Mouse (Mus musculus) liver, embryonic 16.5 days (tissue): Measurements from ENCODE around the gene Slc8a2. TPM values are rescaled to one million over a fixed set of nuclear protein-coding genes. Genes with fewer than 3 reads are reported as not detected.

ENCODE experiments used
- ATAC-seq: fragments of 200-750 bp; cut with Nextera tagmentation; 2 replicates; pipeline ENCODE4 v1.8.0; 2017; ENCODE audit warnings: low read depth, mild to moderate bottlenecking, moderate number of reproducible peaks, moderate library complexity
- H3K27ac ChIP-seq: fragments of 300-500 bp; sonication (generic); 2 replicates; pipeline ENCODE4 v1.5.1; 2014; ENCODE audit warnings: mild to moderate bottlenecking, low read length
- H3K27me3 ChIP-seq: fragments of 300-500 bp; sonication (generic); 2 replicates; pipeline ENCODE4 v1.6.1; 2014; ENCODE audit warnings: low read depth, low read length, mixed read lengths; ENCODE audit not compliant: control insufficient read depth, insufficient read depth
- H3K36me3 ChIP-seq: fragments of 300-500 bp; sonication (generic); 2 replicates; pipeline ENCODE4 v1.6.1; 2014; ENCODE audit warnings: mild to moderate bottlenecking; ENCODE audit not compliant: control insufficient read depth, insufficient read depth
- H3K4me1 ChIP-seq: fragments of 300-500 bp; sonication (generic); 2 replicates; pipeline ENCODE4 v1.6.1; 2014; ENCODE audit warnings: low read depth, low read length, mixed read lengths; ENCODE audit not compliant: control insufficient read depth
- H3K4me2 ChIP-seq: fragments of 300-500 bp; sonication (generic); 2 replicates; pipeline ENCODE4 v1.6.1; 2014; ENCODE audit warnings: low read depth, low read length, mixed read lengths
- H3K4me3 ChIP-seq: fragments of 300-500 bp; sonication (generic); 2 replicates; pipeline ENCODE4 v1.5.1; 2014; ENCODE audit warnings: low read depth, mild to moderate bottlenecking, low read length
- H3K9ac ChIP-seq: fragments of 300-500 bp; sonication (generic); 2 replicates; pipeline ENCODE4 v1.6.1; 2014; ENCODE audit warnings: low read depth, low read length
- H3K9me3 ChIP-seq: fragments of 300-500 bp; sonication (generic); replicated peaks from 2 replicates; pipeline ENCODE4 v1.6.1; 2016; ENCODE audit warnings: low read length; ENCODE audit not compliant: control insufficient read depth
- WGBS: fragments of 180-500 bp; shearing (Covaris S2); extraction: QIAGEN DNeasy Blood & Tissue Kit; methylation state at CpG from one replicate; pipeline ENCODE4 v1.1.7; 2014; ENCODE audit not compliant: insufficient replicate concordance; 5-methylcytosine and 5-hydroxymethylcytosine counted together
- polyA plus RNA-seq: library from polyadenylated mRNA; unstranded; fragments of >200 nt; fragmentation: Nextera tagmentation; extraction: Ambion mirVana; gene quantifications from 2 replicates; pipeline ENCODE4 v1.2.1, GENCODE M21; 2015

Slc8a2 gene
- polyA plus RNA-seq, 1 experiment from 2014 or later = 0.02 TPM

GRCm38 (mm10) chr7:16132161-16132581, 2.5 kb downstream of the Slc8a2 start:
- H3K4me2 ChIP-seq = no peak overlapping the region
- no peaks in the 10 kb centered on the region for H3K9me3 ChIP-seq
- H3K9ac ChIP-seq = no peak overlapping the region
- 7% methylated on average over 7 of the region's 7 CpGs for WGBS
- peaks cover 32% of the 10 kb centered on the region for H3K27me3 ChIP-seq
- no peak for ATAC-seq
- H3K4me3 ChIP-seq = no peak overlapping the region
- no peaks in the 10 kb centered on the region for H3K36me3 ChIP-seq
- no peak overlapping the region for H3K27ac ChIP-seq
- H3K4me1 ChIP-seq = no peaks in the 10 kb centered on the region; the same call in 1 of the 2 replicates

GRCm38 (mm10) chr7:16132926-16133325, 3.3 kb downstream of the Slc8a2 start:
- H3K27ac ChIP-seq = no peak overlapping the region
- H3K36me3 ChIP-seq = no peaks in the 10 kb centered on the region
- 52% methylated on average over 3 of the region's 3 CpGs for WGBS
- no peak overlapping the region for H3K4me2 ChIP-seq
- H3K4me1 ChIP-seq = no peaks in the 10 kb centered on the region; the same call in 1 of the 2 replicates
- no peak overlapping the region for H3K4me3 ChIP-seq
- H3K9me3 ChIP-seq = no peaks in the 10 kb centered on the region
- H3K27me3 ChIP-seq = peaks cover 32% of the 10 kb centered on the region
- no peak for ATAC-seq
- no peak overlapping the region for H3K9ac ChIP-seq

- Histone ChIP-seq H3K9ac (no peak overlapping the region), H3K27ac (no peak overlapping the region), H3K9me3 (no peaks in the 10 kb centered on the region), H3K4me3 (no peak overlapping the region), H3K4me2 (no peak overlapping the region), H3K4me1 (no peaks in the 10 kb centered on the region; the same call in 1 of the 2 replicates), H3K36me3 (no peaks in the 10 kb centered on the region), H3K27me3 (peaks cover 32% of the 10 kb centered on the region)
- no peak for ATAC-seq
- WGBS = 79% methylated on average over 9 of the region's 9 CpGs
Observed at GRCm38 (mm10) chr7:16133691-16134090, 4.1 kb downstream of the Slc8a2 start.

- Histone ChIP-seq H3K27ac (no peak overlapping the region), H3K27me3 (peaks cover 27% of the 10 kb centered on the region), H3K9ac (no peak overlapping the region), H3K4me2 (no peak overlapping the region), H3K4me3 (no peak overlapping the region), H3K4me1 (no peaks in the 10 kb centered on the region; the same call in 1 of the 2 replicates), H3K9me3 (no peaks in the 10 kb centered on the region), H3K36me3 (no peaks in the 10 kb centered on the region)
- WGBS = 47% methylated on average over 7 of the region's 7 CpGs
- no peak for ATAC-seq
Observed at GRCm38 (mm10) chr7:16134951-16135392, 5.3 kb downstream of the Slc8a2 start.

GRCm38 (mm10) chr7:16146489-16147410, 17.1 kb downstream of the Slc8a2 start:
- no peaks in the 10 kb centered on the region for H3K9me3 ChIP-seq
- no peaks in the 10 kb centered on the region for H3K36me3 ChIP-seq
- WGBS = 25% methylated on average over 27 of the region's 27 CpGs
- peaks cover 8% of the 10 kb centered on the region for H3K27me3 ChIP-seq
- no peak overlapping the region for H3K4me2 ChIP-seq
- no peak overlapping the region for H3K4me3 ChIP-seq
- H3K27ac ChIP-seq = no peak overlapping the region
- H3K4me1 ChIP-seq = no peaks in the 10 kb centered on the region
- no peak for ATAC-seq
- H3K9ac ChIP-seq = no peak overlapping the region

- no peak for ATAC-seq
- H3K9me3 ChIP-seq = no peaks in the 10 kb centered on the region
- peaks cover 8% of the 10 kb centered on the region for H3K27me3 ChIP-seq
- no peak overlapping the region for H3K9ac ChIP-seq
- no peak overlapping the region for H3K27ac ChIP-seq
- H3K4me1 ChIP-seq = no peaks in the 10 kb centered on the region
- no peaks in the 10 kb centered on the region for H3K36me3 ChIP-seq
- no peak overlapping the region for H3K4me2 ChIP-seq
- no peak overlapping the region for H3K4me3 ChIP-seq
- WGBS = 14% methylated on average over 15 of the region's 15 CpGs
Observed at GRCm38 (mm10) chr7:16147643-16148042, 18.0 kb downstream of the Slc8a2 start.

- Histone ChIP-seq H3K4me1 (no peaks in the 10 kb centered on the region), H3K4me2 (no peak overlapping the region), H3K4me3 (no peak overlapping the region), H3K9ac (no peak overlapping the region), H3K36me3 (no peaks in the 10 kb centered on the region), H3K9me3 (no peaks in the 10 kb centered on the region), H3K27ac (no peak overlapping the region), H3K27me3 (peaks cover 8% of the 10 kb centered on the region)
- WGBS = 36% methylated on average over 5 of the region's 5 CpGs
- no peak for ATAC-seq
Observed at GRCm38 (mm10) chr7:16149241-16149640, 19.6 kb downstream of the Slc8a2 start.

GRCm38 (mm10) chr7:16150191-16151145, 20.8 kb downstream of the Slc8a2 start:
- Histone ChIP-seq H3K9me3 (no peaks in the 10 kb centered on the region), H3K36me3 (no peaks in the 10 kb centered on the region), H3K9ac (no peak overlapping the region), H3K4me1 (no peaks in the 10 kb centered on the region), H3K4me3 (no peak overlapping the region), H3K4me2 (no peak overlapping the region), H3K27ac (no peak overlapping the region), H3K27me3 (peaks cover 8% of the 10 kb centered on the region)
- WGBS = 40% methylated on average over 9 of the region's 9 CpGs
- ATAC-seq = no peak
